Mouse (Mus musculus) limb, embryonic 14.5 days (tissue): ENCODE measurements at regions not wholly inside any gene's neighbourhood (a gene's known extent, or its start where the extent isn't known, plus 50 kb on each side); places are given as distances from the start of the nearest gene placed in this dataset.

Source experiments
- ATAC-seq: fragments of 200-750 bp; cut with Nextera tagmentation; 2 replicates; pipeline ENCODE4 v1.8.0; 2017; ENCODE audit warnings: low read depth, moderate number of reproducible peaks, moderate TSS enrichment; ENCODE audit not compliant: low FRiP score
- DNase-seq: peaks from one replicate; pipeline ENCODE4 v3.0.0-alpha.2; 2015; ENCODE audit warnings: low spot score
- H3K27ac ChIP-seq: fragments of 300-500 bp; sonication (generic); replicated peaks from 2 replicates; pipeline ENCODE4 v1.5.1; 2014; ENCODE audit warnings: low read depth, mild to moderate bottlenecking, low read length, moderate library complexity, mixed read lengths
- H3K27me3 ChIP-seq: fragments of 300-500 bp; sonication (generic); 2 replicates; pipeline ENCODE4 v1.6.1; 2014; ENCODE audit warnings: low read length, mixed read lengths; ENCODE audit not compliant: control insufficient read depth, insufficient read depth
- H3K36me3 ChIP-seq: fragments of 300-500 bp; sonication (generic); 2 replicates; pipeline ENCODE4 v1.6.1; 2014; ENCODE audit warnings: mild to moderate bottlenecking, low read length, moderate library complexity, mixed read lengths; ENCODE audit not compliant: control insufficient read depth, insufficient read depth
- H3K4me1 ChIP-seq: fragments of 300-500 bp; sonication (generic); 2 replicates; pipeline ENCODE4 v1.6.1; 2014; ENCODE audit warnings: antibody characterized with exemption, low read length, mixed read lengths; ENCODE audit not compliant: control insufficient read depth, insufficient read depth
- H3K4me2 ChIP-seq: fragments of 300-500 bp; sonication (generic); replicated peaks from 2 replicates; pipeline ENCODE4 v1.6.1; 2014; ENCODE audit warnings: low read depth, mild to moderate bottlenecking, low read length, moderate library complexity; ENCODE audit not compliant: severe bottlenecking
- H3K4me3 ChIP-seq: fragments of 300-500 bp; sonication (generic); replicated peaks from 2 replicates; pipeline ENCODE4 v1.5.1; 2014; ENCODE audit warnings: low read length
- H3K9ac ChIP-seq: fragments of 300-500 bp; sonication (generic); 2 replicates; pipeline ENCODE4 v1.6.1; 2014; ENCODE audit warnings: mild to moderate bottlenecking, low read depth, low read length, moderate library complexity; ENCODE audit not compliant: severe bottlenecking
- H3K9me3 ChIP-seq: fragments of 300-500 bp; sonication (generic); 2 replicates; pipeline ENCODE4 v1.6.1; 2016; ENCODE audit warnings: low read length; ENCODE audit not compliant: control insufficient read depth
- POLR2A ChIP-seq: fragments of 200-500 bp; IDR thresholded peaks from 2 replicates; pipeline ENCODE4 v1.8.0; 2012; ENCODE audit warnings: inconsistent platforms, mild to moderate bottlenecking, moderate library complexity, borderline replicate concordance; ENCODE audit not compliant: insufficient read depth, insufficient read length; ENCODE audit errors: extremely low read depth
- WGBS: fragments of 180-500 bp; shearing (Covaris S2); extraction: QIAGEN DNeasy Blood & Tissue Kit; methylation state at CpG from one replicate; pipeline ENCODE4 v1.1.7; 2014; 5-methylcytosine and 5-hydroxymethylcytosine counted together

GRCm38 (mm10) chr13:15130249-15130648, 332.8 kb upstream of the Gli3 start:
- no peak for TF ChIP-seq POLR2A
- H3K4me3 ChIP-seq = no peak overlapping the region
- whole genome bisulfite sequencing = 72% methylated on average over 2 of the region's 2 CpGs
- no peak overlapping the region for H3K9ac ChIP-seq
- H3K9me3 ChIP-seq = no peaks in the 10 kb centered on the region; the same call in 1 of the 2 replicates
- 0 out of 2 replicates have a peak, but pooled peaks cover 3% of the 10 kb centered on the region for H3K4me1 ChIP-seq
- ATAC-seq = no peak
- DNase-seq = peak; percentile 25
- H3K27me3 ChIP-seq = no peaks in the 10 kb centered on the region
- H3K27ac ChIP-seq = no peak overlapping the region
- H3K4me2 ChIP-seq = no peak overlapping the region
- no peaks in the 10 kb centered on the region for H3K36me3 ChIP-seq

GRCm38 (mm10) chr13:15146167-15146566, 316.9 kb upstream of the Gli3 start:
- no peak overlapping the region for H3K27ac ChIP-seq
- H3K4me1 ChIP-seq = no peaks in the 10 kb centered on the region; the same call in 1 of the 2 replicates
- no peak overlapping the region for H3K4me3 ChIP-seq
- no peak overlapping the region for H3K4me2 ChIP-seq
- no peak for ATAC-seq
- DNase-seq = no peak
- TF ChIP-seq POLR2A = no peak
- 26% methylated on average over 6 of the region's 6 CpGs for WGBS
- H3K36me3 ChIP-seq = no peaks in the 10 kb centered on the region
- H3K9me3 ChIP-seq = no peaks in the 10 kb centered on the region
- H3K27me3 ChIP-seq = no peaks in the 10 kb centered on the region
- no peak overlapping the region for H3K9ac ChIP-seq

GRCm38 (mm10) chr13:15180898-15181297, 282.1 kb upstream of the Gli3 start:
- DNase-seq = no peak
- no peak for TF ChIP-seq POLR2A
- ATAC-seq = no peak
- H3K4me2 ChIP-seq = no peak overlapping the region
- H3K9me3 ChIP-seq = no peaks in the 10 kb centered on the region
- no peaks in the 10 kb centered on the region for H3K27me3 ChIP-seq
- H3K4me3 ChIP-seq = no peak overlapping the region
- no peak overlapping the region for H3K27ac ChIP-seq
- no peaks in the 10 kb centered on the region for H3K4me1 ChIP-seq
- no peaks in the 10 kb centered on the region for H3K36me3 ChIP-seq
- no peak overlapping the region for H3K9ac ChIP-seq
- 19% methylated on average over 2 of the region's 2 CpGs for WGBS

GRCm38 (mm10) chr13:15211635-15212352, 251.2 kb upstream of the Gli3 start:
- Histone ChIP-seq H3K36me3 (no peaks in the 10 kb centered on the region), H3K9me3 (no peaks in the 10 kb centered on the region), H3K4me3 (no peak overlapping the region), H3K4me1 (peaks cover 34% of the 10 kb centered on the region), H3K9ac (no peak overlapping the region), H3K4me2 (no peak overlapping the region), H3K27ac (peak overlapping the region; percentile 82), H3K27me3 (no peaks in the 10 kb centered on the region)
- DNase-seq (no peak), ATAC-seq (no peak)
- no peak for TF ChIP-seq POLR2A
- 69% methylated on average over 7 of the region's 7 CpGs for WGBS

- Histone ChIP-seq H3K4me1 (peaks cover 34% of the 10 kb centered on the region), H3K9me3 (no peaks in the 10 kb centered on the region), H3K27me3 (no peaks in the 10 kb centered on the region), H3K27ac (peak overlapping the region; percentile 82), H3K4me3 (no peak overlapping the region), H3K36me3 (no peaks in the 10 kb centered on the region), H3K4me2 (peak overlapping the region; percentile 29), H3K9ac (no peak overlapping the region)
- ATAC-seq = peak; percentile 81
- 16% methylated on average over 5 of the region's 5 CpGs for WGBS
- DNase-seq = peak; percentile 87
- TF ChIP-seq POLR2A = no peak
Observed at GRCm38 (mm10) chr13:15212353-15212850, 250.6 kb upstream of the Gli3 start.
